Mouse (Mus musculus): ENCODE data around the gene Fa2h. TPM values are rescaled to one million over a fixed set of nuclear protein-coding genes. Genes with fewer than 3 reads are reported as not detected.
"Not testable (repeated sequence)": the region's sequence is repeated elsewhere in the genome, so short reads cannot be mapped to it uniquely, and the experiment has no call there.

The Fa2h gene
- total RNA-seq, 2 experiments from 2014 or later: 0.17 to 0.52 TPM

GRCm38 (mm10) chr8:111358905-111359304 lies 34.7 kb downstream of the Fa2h start:
- no peak for DNase-seq

- no peak for DNase-seq
These were observed 36.2 kb downstream of the Fa2h start for GRCm38 (mm10) chr8:111357433-111357832.

DNA sequence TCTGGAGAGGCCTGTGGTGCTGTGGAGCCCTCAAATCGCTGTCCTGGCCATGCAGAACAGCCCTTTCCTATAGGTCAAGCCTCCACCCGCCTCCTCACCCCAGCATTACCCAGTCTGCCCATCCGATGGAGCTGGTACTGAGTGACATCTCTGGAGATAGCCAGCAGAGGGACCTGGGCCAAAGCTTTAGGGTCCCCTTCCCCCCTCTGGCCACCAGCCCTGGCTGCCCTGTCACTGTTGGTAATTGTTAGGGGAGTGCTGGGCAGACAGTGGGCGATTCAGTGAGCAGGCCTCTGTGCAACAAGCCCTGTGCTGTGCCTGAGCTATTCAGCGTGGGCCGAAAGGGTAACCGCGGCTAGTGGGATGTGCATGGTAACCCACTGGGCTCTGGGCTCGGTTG lies 40.1 kb downstream of the Fa2h start:
- DNase-seq: no peak

DNA sequence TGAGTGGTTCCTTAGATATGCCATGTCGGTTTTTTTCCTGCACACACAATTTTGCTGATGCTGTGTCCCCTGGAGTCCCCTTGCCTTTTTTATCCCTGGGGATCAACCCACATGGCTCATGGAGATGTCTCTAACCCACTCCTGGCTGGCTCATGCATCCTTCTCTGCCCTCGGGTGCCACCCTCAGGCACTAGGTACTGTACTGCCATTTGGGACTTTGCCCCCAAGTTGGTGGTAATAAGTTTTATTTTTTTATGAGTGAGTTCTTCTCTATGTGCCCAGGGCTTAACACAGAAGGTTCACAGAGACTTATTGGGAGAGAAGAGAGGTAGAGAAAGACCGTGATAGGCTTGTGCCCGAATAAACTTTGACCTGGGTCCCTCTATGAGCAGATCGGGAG lies 41.3 kb downstream of the Fa2h start:
- no peak for DNase-seq

DNA sequence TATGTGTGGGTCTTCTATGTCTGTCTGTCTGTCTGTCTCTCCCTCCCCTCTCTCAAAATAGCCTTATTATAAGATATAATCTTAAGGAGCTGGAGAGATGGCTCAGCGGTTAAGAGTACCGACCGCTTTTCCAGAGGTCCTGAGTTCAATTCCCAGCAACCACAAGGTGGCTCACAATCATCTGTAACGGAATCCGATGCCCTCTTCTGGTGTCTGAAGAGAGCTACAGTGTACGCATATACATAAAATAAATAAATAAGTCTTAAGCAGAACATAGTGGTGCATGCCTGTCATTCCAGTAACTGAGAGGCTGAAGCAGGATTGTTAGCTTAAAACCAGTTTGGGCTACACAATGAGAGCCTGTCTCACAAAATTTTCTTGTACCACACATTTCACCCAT lies 43.0 kb downstream of the Fa2h start:
- DNase-seq: no peak

DNA sequence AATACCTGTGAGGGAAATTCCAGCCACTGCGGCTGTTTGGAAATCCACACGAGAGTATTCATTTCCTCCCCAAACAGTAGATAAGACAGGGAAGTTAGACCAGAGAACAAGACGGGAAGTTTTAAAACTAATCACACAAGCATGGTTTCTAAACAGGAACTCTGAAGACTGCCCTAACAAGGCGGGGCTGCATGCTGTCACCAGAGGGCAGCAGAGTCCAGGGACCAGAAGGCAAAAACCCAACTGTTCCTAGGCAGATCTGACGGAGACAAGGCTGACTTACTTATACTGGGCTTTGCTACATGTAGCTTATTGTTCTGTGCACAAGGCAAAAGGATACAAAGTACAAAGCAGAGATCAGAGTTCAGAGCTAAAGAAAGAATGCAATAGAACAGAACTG lies 50.4 kb downstream of the Fa2h start:
- DNase-seq: peak; percentile 90

- DNase-seq: no peak
These were observed 53.4 kb downstream of the Fa2h start for GRCm38 (mm10) chr8:111340186-111340585.

DNA sequence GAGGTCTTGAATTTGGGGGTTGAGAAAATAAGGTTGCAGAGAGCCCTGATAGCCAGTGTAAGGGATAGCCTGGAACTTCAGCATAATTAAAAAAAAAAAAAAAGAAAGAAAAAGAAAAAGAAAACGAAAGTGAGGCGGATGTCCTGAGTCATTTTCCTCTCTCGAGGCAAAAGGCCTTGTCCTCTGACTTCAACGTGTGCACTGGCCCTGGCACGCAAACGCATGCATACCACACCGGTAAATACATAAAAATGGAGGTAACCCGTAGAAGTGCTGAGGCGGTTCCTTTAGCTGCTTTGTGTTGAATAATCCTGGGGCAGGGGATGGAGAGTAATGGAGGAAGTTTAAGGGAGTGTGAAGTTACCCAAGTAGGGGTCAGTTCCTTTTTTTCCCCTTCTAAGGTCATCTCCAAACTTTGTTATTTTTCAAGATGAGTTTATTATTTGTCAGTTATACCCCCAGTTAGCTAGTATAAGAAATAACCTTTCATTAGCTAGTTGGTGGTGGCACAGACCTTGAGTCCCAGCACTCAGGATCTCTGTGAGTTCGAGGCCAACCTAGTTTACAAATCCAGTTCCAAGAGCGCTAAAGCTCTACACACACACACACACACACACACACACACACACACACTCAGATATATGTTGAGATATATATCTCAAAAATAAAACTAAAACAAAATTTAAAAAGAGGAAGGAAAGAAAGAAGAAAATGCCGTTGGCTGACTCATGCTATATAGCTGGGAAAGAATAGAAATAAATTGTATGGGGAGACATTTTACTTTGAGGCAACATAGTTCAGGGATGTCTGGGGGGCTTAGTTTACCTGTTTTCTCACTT lies 55.0 kb downstream of the Fa2h start:
- DNase-seq: no peak

- peak; percentile 66 for DNase-seq
These were observed 55.7 kb downstream of the Fa2h start, which contains the start of gene Mlkl for GRCm38 (mm10) chr8:111337890-111338347. TSS of gene Mlkl (minus strand) at chr8:111338177.

DNA sequence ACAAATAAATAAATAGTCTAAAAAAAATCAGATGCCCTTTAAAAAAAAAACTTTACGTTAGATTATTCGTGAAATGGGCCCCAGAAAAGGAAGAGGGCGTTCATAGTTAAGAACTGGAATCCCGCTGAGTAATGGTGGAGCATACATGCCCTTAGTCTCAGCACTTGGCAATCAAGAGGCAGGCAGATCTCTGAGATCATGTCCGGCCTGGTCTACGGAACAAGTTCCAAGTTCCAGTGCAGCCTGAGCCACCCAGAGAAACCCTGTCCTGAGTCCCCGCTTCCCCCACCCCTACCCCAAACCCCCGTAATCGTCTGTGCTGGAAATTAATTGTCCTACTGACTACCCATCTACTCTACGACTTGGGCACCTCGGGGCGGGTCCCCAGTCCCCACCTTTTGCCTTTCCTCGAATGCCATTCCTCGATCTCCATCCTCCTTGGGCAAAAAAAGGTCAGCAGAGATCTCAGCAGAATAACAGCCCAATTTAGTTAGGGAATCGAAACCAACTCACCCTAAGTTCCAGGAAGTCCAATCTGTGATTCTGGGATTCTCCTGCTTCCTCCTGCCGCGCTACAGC lies 56.2 kb downstream of the Fa2h start:
- no peak for DNase-seq

DNA sequence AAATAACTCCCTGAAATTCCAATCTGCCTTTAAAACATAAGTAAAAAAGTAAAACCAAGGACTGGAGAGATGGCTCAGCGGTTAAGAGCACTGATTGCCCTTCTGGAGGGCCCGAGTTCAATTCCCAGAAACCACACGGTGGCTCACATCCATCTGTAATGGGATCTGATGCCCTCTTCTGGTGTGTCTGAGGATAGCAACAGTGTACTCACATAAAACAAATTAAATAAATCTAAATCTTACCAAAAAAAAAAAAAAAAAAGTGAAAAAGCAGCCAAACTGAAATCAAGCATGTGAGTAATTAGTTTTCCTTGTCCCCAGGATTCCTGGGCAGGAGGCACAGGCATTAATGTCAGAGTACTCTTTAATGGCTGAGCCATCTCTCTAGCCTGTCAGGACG lies 56.9 kb downstream of the Fa2h start:
- no peak for DNase-seq

GRCm38 (mm10) chr8:111325222-111325790 lies 68.3 kb downstream of the Fa2h start:
- no peak for DNase-seq

DNA sequence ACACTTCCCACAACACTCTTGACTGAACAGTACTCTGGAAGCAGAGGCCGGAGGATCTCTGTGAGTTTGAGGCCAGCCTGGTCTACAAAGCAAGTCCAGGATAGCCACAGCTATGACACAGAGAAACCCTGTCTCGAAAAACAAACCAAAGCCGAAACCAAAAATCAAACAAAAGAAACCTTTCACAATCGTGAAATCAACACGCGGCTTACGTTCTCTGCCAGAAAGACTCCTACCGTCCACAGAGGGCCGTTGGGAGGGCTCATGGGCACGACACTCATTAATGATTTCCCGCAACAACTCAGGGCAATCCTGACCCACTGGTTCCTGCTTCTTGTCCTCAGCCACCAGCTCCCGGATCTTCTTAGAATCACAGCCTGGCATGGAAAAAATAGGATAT lies 78.9 kb downstream of the Fa2h start:
- no peak for DNase-seq

DNA sequence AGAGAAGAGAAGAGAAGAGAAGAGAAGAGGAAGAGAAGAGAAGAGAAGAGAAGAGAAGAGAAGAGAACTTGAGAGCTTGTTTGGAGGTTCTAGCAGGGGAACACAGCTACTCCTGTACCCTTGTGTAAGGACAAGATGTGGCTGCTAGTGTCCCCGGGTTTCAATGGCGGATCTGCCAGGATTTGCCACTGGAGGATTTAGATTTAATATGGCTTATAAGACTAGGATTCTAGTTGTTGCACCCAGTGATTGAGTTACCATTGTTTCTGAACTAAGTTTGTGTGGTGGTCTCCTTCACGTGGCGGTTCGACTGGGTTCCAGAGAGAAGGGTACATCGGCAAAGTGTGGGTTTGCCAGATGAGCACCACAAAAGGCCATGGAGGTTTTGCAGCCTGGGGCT lies 79.7 kb downstream of the Fa2h start:
- not testable (repeated sequence) for DNase-seq

- DNase-seq: no peak
These were observed 80.9 kb downstream of the Fa2h start for GRCm38 (mm10) chr8:111312758-111313162.

- DNase-seq: not testable (repeated sequence)
These were observed 83.6 kb downstream of the Fa2h start for GRCm38 (mm10) chr8:111310006-111310405.

DNA sequence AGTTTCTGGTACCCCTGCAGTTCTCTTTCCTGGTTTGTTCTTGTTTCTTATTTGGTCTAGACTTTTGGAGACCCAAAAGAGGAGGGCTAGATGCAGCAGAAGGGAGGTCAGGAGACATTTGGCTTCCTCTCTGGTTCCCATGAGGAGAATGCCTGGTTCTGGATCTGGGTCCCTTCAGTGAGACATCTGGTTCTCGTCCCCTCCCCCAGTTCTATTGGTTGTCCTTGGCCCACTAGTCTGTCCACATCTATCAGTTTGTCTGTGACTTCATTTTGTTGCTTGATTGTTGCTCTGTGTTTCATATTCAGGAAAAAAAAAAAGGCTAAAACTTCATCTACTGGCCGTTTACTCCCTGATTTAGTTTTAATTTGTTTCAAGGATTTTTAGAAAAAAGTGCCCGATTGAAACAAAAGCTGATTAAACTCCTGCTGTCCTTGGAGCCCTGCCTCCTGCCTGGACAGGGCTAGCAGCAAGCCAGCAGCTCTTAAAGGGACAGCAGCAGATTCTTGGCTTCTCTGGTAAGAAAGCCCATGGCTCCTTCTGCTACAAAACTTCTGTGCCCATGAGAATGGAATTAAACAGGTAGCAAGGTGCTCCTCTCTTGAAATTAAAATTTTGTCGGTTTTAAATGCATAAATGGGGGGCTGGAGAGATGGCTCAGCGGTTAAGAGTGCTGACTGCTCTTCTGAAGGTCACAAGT lies 88.4 kb downstream of the Fa2h start:
- DNase-seq: peak; percentile 24

GRCm38 (mm10) chr8:111304359-111304758 lies 89.3 kb downstream of the Fa2h start:
- DNase-seq: no peak

- not testable (repeated sequence) for DNase-seq
These were observed 90.4 kb downstream of the Fa2h start for GRCm38 (mm10) chr8:111303076-111303803.

DNA sequence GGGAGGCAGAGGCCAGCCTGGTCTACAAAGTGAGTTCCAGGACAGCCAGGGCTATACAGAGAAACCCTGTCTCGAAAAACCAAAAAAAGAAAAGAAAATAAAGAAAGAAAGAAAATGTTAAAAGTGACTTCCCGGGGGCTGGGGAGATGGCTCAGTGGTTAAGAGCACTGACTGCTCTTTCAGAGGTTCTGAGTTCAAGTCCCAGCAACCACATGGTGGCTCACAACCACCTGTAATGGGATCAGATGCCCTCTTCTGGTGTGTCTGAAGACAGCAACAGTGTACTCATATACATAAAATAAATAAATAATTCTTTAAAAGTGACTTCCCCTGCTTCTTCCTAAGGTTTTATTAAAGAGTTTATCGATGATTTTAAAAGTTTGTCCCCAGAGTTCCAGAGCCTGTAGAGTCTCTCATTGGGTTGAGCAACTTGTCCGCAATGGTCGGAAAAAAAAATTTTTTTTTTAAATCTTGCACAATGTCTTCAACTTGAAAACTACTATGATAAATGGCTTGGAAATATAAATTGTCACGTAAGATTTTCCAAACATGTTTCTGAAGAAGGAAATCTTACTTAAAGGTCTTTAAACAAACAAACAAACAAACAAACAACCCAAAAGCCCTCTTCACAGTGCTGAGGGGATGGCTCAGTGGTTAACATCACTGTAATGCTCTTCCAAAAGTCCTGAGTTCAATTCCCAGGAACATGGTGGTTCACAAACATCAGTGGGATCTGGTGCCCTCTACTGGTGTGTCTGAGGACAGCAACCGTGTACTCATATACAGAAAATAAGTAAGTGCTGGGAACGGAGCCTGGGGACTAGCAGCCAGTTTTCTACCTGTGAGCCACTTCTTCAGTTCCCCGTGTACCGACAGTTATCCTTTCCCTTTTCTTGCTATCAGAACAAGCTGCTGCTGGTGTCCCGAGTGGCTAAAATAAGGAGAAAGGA lies 92.8 kb downstream of the Fa2h start:
- DNase-seq: no peak

Measured in heart, postnatal 4 days (tissue).